Mouse (Mus musculus): ENCODE measurements at regions not wholly inside any gene's neighbourhood (a gene's known extent, or its start where the extent isn't known, plus 50 kb on each side); places are given as distances from the start of the nearest gene placed in this dataset.
"Not testable (repeated sequence)": the region's sequence is repeated elsewhere in the genome, so short reads cannot be mapped to it uniquely, and the experiment has no call there.

DNA sequence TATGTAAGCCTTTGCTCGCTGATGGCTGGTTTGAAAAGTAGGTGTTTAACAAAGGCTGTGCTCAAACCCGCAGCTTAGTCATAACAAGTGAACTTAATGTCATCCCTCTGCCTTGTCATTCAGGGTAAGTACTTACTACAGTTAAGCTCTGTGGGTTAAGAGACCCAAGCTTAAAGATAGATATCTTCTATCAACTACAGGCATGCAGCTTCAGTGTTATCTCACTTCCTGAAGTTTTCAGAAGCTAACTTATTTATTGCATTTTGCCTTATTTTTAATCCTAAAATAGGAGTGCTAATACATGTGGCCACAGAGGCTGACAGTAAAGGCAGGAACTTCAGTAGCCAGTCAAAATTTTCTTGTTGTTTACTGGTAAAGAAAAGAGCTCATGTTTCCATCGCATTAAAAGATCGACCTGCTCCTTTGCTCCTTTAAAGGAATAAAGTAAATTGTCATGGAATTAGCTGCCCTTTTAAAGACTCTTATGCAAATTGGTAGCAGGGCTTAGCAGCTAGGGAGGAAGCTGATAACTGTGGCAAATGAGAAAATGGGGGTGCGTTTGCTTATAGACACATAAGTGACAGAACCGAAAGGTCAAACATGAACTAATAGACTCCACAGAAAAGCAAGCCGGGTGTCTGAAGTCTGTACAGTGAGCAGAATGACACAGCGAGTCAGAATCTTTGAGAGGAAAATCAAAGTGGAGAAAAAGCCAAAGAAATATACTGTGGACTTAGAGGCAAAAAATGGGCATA is 55.9 kb upstream of the Inpp4b start:
- H3K27me3 ChIP-seq (replicated peaks) = no peaks in the 10 kb centered on the region
- no peak overlapping the region for H3K4me3 ChIP-seq (replicated peaks in 1 of 3; ENCODE audit: low read depth in 2 of 3, low read length in 2 of 3, poor library complexity in 1 of 3)
- no peak for TF ChIP-seq POLR2A (IDR thresholded peaks at IDR 0.05; ENCODE audit: low read depth, low read length)
- TF ChIP-seq PAX5 (IDR thresholded peaks at IDR 0.05; ENCODE audit: low read length) = no peak
- no peak for TF ChIP-seq ZMIZ1 (IDR thresholded peaks at IDR 0.05; ENCODE audit: low read depth, low read length)
- no peak for DNase-seq (ENCODE audit: extremely low read depth)
- no peak overlapping the region for H3K4me2 ChIP-seq (ENCODE audit: insufficient read depth, low read depth, poor library complexity, severe bottlenecking)
- dilution Hi-C loops (cut with MboI; ENCODE audit: extremely low pct_ligation_motif_present, extremely low pct_unique_long_range_greater_than_20kb, low sequenced_read_pairs) = no loop called here
- no peaks in the 10 kb centered on the region for H3K36me3 ChIP-seq (replicated peaks in 1 of 2; ENCODE audit: control insufficient read depth in 1 of 2, insufficient read depth in 1 of 2, low read length in 1 of 2)
- H3K27ac ChIP-seq (ENCODE audit: insufficient read depth, low read depth) = no peak overlapping the region
- H3K9me3 ChIP-seq (replicated peaks; ENCODE audit: low read length) = no peaks in the 10 kb centered on the region
- in situ Hi-C loops (cut with MboI; ENCODE audit: low pct_ligation_motif_present, low pct_unique_long_range_greater_than_20kb, low sequenced_read_pairs) = no loop called here
- H3K4me1 ChIP-seq (ENCODE audit: control insufficient read depth in 1 of 2, insufficient read depth in 2 of 2) = no peaks in the 10 kb centered on the region
- H3K9ac ChIP-seq (ENCODE audit: insufficient read depth, low read depth) = no peak overlapping the region
- H3K79me2 ChIP-seq (replicated peaks; ENCODE audit: control insufficient read depth, extremely low read depth, insufficient read depth, poor library complexity, severe bottlenecking) = no peaks in the 10 kb centered on the region

DNA sequence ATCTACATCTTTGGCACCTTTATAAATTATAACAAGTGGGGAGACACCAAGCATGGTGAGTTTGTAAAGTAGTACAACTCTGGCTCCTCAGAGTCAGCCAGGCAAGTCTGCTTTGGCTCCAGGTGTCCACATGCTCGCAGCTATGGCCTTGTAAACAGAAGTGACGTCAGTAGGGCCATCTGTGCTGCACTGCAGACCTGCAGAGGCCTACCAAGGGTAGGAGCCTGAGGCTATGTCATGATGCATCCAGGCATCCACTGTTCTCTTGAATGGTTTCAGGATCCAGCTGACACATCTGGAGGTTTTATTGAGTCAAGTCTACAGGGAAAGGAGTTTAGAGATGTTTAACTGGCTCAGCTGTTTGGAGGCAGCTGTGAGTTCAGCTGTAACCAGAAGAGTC is 82.3 kb upstream of the Inpp4b start:
- no peaks in the 10 kb centered on the region for H3K4me1 ChIP-seq (ENCODE audit: control insufficient read depth in 1 of 2, insufficient read depth in 2 of 2)
- no peaks in the 10 kb centered on the region for H3K79me2 ChIP-seq (replicated peaks; ENCODE audit: control insufficient read depth, extremely low read depth, insufficient read depth, poor library complexity, severe bottlenecking)
- in situ Hi-C loops (cut with MboI; ENCODE audit: low pct_ligation_motif_present, low pct_unique_long_range_greater_than_20kb, low sequenced_read_pairs) (no loop called here), dilution Hi-C loops (cut with MboI; ENCODE audit: extremely low pct_ligation_motif_present, extremely low pct_unique_long_range_greater_than_20kb, low sequenced_read_pairs) (no loop called here)
- H3K9me3 ChIP-seq (replicated peaks; ENCODE audit: low read length) = no peaks in the 10 kb centered on the region
- no peak overlapping the region for H3K4me2 ChIP-seq (ENCODE audit: insufficient read depth, low read depth, poor library complexity, severe bottlenecking)
- H3K27ac ChIP-seq (ENCODE audit: insufficient read depth, low read depth) = no peak overlapping the region
- no peak for TF ChIP-seq SIN3A (IDR thresholded peaks at IDR 0.05; ENCODE audit: low read length)
- TF ChIP-seq TCF12 (IDR thresholded peaks at IDR 0.05; ENCODE audit: low read depth, low read length) = no peak
- no peaks in the 10 kb centered on the region for H3K27me3 ChIP-seq (replicated peaks)
- no peak overlapping the region for H3K9ac ChIP-seq (ENCODE audit: insufficient read depth, low read depth)
- no peaks in the 10 kb centered on the region for H3K36me3 ChIP-seq (replicated peaks in 1 of 2; ENCODE audit: control insufficient read depth in 1 of 2, insufficient read depth in 1 of 2, low read length in 1 of 2)
- no peak for DNase-seq (ENCODE audit: extremely low read depth)
- H3K4me3 ChIP-seq (replicated peaks in 1 of 3; ENCODE audit: low read depth in 2 of 3, low read length in 2 of 3, poor library complexity in 1 of 3) = no peak overlapping the region

DNA sequence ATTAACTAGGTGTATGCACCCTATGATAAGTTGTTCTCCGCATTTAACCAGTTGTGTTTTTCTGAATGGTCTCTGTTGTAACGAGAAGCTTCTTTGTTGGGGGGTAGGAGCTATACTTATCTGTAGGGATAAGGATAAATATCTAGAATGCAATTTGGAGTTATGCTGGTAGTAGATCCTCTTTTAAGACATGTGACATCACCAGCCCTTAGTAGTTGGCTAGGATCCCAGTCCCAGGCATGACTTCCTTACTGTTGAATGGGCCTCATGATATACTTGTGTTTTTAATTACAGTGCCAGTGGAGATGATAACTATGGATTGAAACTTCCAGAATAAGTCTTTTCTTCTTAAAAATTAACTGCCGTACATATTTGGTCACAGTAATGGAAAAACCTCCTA is 118.5 kb upstream of the Inpp4b start:
- Histone ChIP-seq H3K9me3 (replicated peaks; ENCODE audit: low read length) (no peaks in the 10 kb centered on the region), H3K4me3 (replicated peaks in 1 of 3; ENCODE audit: low read depth in 2 of 3, low read length in 2 of 3, poor library complexity in 1 of 3) (no peak overlapping the region), H3K27ac (ENCODE audit: insufficient read depth, low read depth) (no peak overlapping the region), H3K79me2 (replicated peaks; ENCODE audit: control insufficient read depth, extremely low read depth, insufficient read depth, poor library complexity, severe bottlenecking) (no peaks in the 10 kb centered on the region), H3K27me3 (replicated peaks) (no peaks in the 10 kb centered on the region), H3K9ac (ENCODE audit: insufficient read depth, low read depth) (no peak overlapping the region), H3K36me3 (replicated peaks in 1 of 2; ENCODE audit: control insufficient read depth in 1 of 2, insufficient read depth in 1 of 2, low read length in 1 of 2) (no peaks in the 10 kb centered on the region), H3K4me2 (ENCODE audit: insufficient read depth, low read depth, poor library complexity, severe bottlenecking) (no peak overlapping the region), H3K4me1 (ENCODE audit: control insufficient read depth in 1 of 2, insufficient read depth in 2 of 2) (no peaks in the 10 kb centered on the region)
- in situ Hi-C loops (cut with MboI; ENCODE audit: low pct_ligation_motif_present, low pct_unique_long_range_greater_than_20kb, low sequenced_read_pairs) = no loop called here
- TF ChIP-seq ELF1 (IDR thresholded peaks at IDR 0.05; ENCODE audit: low read depth, low read length) (no peak), EP300 (IDR thresholded peaks at IDR 0.05; ENCODE audit: low read length) (no peak), ZNF384 (IDR thresholded peaks at IDR 0.05; ENCODE audit: low read depth, low read length) (no peak), SIN3A (IDR thresholded peaks at IDR 0.05; ENCODE audit: low read length) (no peak), NRF1 (IDR thresholded peaks at IDR 0.05; ENCODE audit: low read depth, low read length) (no peak)
- no peak for DNase-seq (ENCODE audit: extremely low read depth)
- dilution Hi-C loops (cut with MboI; ENCODE audit: extremely low pct_ligation_motif_present, extremely low pct_unique_long_range_greater_than_20kb, low sequenced_read_pairs) = no loop called here

DNA sequence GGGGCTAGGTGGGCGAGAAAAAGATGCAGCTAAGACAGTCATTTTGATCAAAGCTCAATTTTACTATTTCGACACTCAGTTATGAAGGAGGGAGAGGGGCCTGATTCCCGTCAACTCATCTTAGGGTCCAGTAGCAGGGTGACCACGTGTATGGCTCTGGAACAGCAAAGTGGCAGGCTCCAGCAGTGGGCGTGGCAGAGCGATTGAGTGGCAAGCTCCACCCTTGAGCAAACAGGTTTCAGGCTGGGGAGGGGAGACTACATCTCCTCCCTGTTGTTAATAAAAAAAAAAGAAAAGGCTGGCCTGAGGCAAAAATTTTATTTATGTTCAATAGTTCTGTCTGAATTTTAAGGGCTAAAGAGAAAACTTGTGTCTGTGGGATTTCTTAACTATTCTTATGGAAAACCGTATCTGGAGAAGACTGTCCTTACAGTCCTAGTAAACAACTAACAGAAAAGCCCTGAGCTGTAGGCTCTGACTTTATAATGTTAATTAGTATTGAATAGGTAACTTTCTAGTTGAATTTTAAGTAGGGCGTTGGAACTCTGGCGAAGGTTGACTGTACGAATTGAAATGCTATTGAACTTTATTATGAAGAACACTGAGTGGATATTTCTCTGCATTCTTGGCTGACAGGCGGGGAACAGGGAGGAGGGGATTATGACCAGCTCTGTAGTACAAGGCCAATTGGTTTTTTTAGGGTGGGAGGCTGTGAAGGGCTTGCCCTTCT is 155.1 kb upstream of the Inpp4b start:
- H3K36me3 ChIP-seq (replicated peaks in 1 of 2; ENCODE audit: control insufficient read depth in 1 of 2, insufficient read depth in 1 of 2, low read length in 1 of 2); DNase-seq (ENCODE audit: extremely low read depth); H3K9me3 ChIP-seq (replicated peaks; ENCODE audit: low read length); H3K4me2 ChIP-seq (ENCODE audit: insufficient read depth, low read depth, poor library complexity, severe bottlenecking); H3K27me3 ChIP-seq (replicated peaks); H3K4me3 ChIP-seq (replicated peaks in 1 of 3; ENCODE audit: low read depth in 2 of 3, low read length in 2 of 3, poor library complexity in 1 of 3); H3K4me1 ChIP-seq (ENCODE audit: control insufficient read depth in 1 of 2, insufficient read depth in 2 of 2); H3K9ac ChIP-seq (ENCODE audit: insufficient read depth, low read depth); dilution Hi-C loops (cut with MboI; ENCODE audit: extremely low pct_ligation_motif_present, extremely low pct_unique_long_range_greater_than_20kb, low sequenced_read_pairs); H3K79me2 ChIP-seq (replicated peaks; ENCODE audit: control insufficient read depth, extremely low read depth, insufficient read depth, poor library complexity, severe bottlenecking); H3K27ac ChIP-seq (ENCODE audit: insufficient read depth, low read depth); in situ Hi-C loops (cut with MboI; ENCODE audit: low pct_ligation_motif_present, low pct_unique_long_range_greater_than_20kb, low sequenced_read_pairs): not testable (repeated sequence)
